Mouse (Mus musculus): ENCODE results near the gene Tmem131.

DNA sequence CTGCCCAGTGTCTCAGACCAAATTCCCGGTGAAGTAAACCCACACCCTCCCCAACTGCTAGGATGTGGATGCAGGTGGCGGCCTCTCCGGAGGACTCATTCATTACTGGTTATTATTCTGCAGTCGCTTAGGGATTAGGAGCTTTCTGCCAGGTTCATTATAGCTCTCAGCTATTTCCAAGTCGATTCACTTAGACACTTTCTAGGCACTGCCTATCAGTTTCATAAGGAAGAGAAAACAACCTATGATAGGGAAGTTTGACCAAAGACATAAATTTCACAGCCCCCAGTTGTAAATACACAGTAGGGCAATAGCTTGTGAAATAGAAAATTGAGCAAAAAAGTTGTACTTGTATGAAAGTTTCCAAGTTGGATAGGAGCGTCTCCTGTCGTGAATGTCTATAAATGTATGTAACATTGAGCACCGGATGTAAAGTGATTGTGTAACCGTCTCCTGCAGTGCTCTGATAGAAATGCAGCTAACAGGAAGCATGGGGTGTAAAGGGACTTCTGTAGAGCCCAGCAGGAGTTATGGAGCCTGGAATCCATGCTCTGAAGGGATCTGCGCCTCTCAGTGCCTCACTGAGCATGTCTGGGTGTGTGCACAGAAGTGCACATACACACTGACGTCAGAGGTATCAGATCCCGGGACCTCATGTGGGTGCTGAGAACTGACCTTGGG lies 107.1 kb downstream of the Tmem131 start:
- TF ChIP-seq CTCF (IDR thresholded peaks at IDR 0.05; ENCODE audit: low read depth) (no peak), EP300 (optimal IDR thresholded peaks at IDR 0.05) (no peak)

Data from stomach, postnatal 0 days (tissue).